10 mouse cellular contexts compared by ENCODE assay signal in genomic region chr7:4842077-4842476, GRCm38 (mm10). TPM values are rescaled to one million over a fixed set of nuclear protein-coding genes. Genes with fewer than 3 reads are reported as not detected.
DNase-seq lines count a peak whose midpoint lies in the region; ATAC-seq and TF ChIP-seq lines count a peak whose summit lies in the region.
"Had no signal": no experiment of that assay in that cellular context is flagged by ENCODE, and none has a peak within 500 bp of the region (broad histone marks: within the 10 kb centered on the region; RNA-seq: fewer than 3 reads in every experiment).

No protein-coding gene starts in this region.

- peak overlapping the region; percentile 33; the same call in 1 of the 2 replicates for H3K9ac ChIP-seq in heart, embryonic 13.5 days
- peak overlapping the region; percentile 38 for H3K9ac ChIP-seq in forebrain, embryonic 14.5 days (ENCODE audit: low read length)
- H3K9ac ChIP-seq in neural tube, embryonic 13.5 days, result peak overlapping the region; percentile 78
- no peak overlapping the region for H3K9ac ChIP-seq in intestine, embryonic 16.5 days (ENCODE audit: low read depth, low read length)
- H3K9ac ChIP-seq: stomach, embryonic 15.5 days had no signal

- H3K27ac ChIP-seq in heart, embryonic 13.5 days (replicated peaks), result no peak overlapping the region
- H3K27ac ChIP-seq in forebrain, embryonic 14.5 days (ENCODE audit: low read depth, low read length), result peak overlapping the region; percentile 84; the same call in 1 of the 2 replicates
- H3K27ac ChIP-seq in neural tube, embryonic 13.5 days (replicated peaks), result peak overlapping the region; percentile 86
- H3K27ac ChIP-seq in intestine, embryonic 16.5 days (ENCODE audit: low read length), result no peak overlapping the region
- H3K27ac ChIP-seq: stomach, embryonic 15.5 days had no signal

- no peak for ATAC-seq in heart, embryonic 13.5 days (ENCODE audit: extremely low read depth, insufficient number of reproducible peaks, low FRiP score, low TSS enrichment)
- peak; percentile 13 for ATAC-seq in forebrain, embryonic 14.5 days
- 0 out of 2 replicates have a peak, but pooled peaks have one; percentile 0 for ATAC-seq in neural tube, embryonic 13.5 days (ENCODE audit: low read depth)
- no peak for ATAC-seq in intestine, embryonic 16.5 days

- H3K4me3 ChIP-seq in heart, embryonic 13.5 days, result no peak overlapping the region
- H3K4me3 ChIP-seq in forebrain, embryonic 14.5 days (ENCODE audit: low read depth, low read length), result peak overlapping the region; percentile 50; the same call in 1 of the 2 replicates
- H3K4me3 ChIP-seq in neural tube, embryonic 13.5 days, result peak overlapping the region; percentile 63
- H3K4me3 ChIP-seq in intestine, embryonic 16.5 days (ENCODE audit: low read length), result no peak overlapping the region
- H3K4me3 ChIP-seq in lung, adult 2 months (replicated peaks; ENCODE audit: extremely low read depth, low read depth, low read length), result no peak overlapping the region

- peaks cover 33% of the 10 kb centered on the region for H3K4me1 ChIP-seq in heart, embryonic 13.5 days
- H3K4me1 ChIP-seq in forebrain, embryonic 14.5 days (ENCODE audit: control insufficient read depth, insufficient read depth, low read length), result peaks cover 19% of the 10 kb centered on the region
- peaks cover 40% of the 10 kb centered on the region for H3K4me1 ChIP-seq in neural tube, embryonic 13.5 days (replicated peaks)
- peaks cover 19% of the 10 kb centered on the region for H3K4me1 ChIP-seq in intestine, embryonic 16.5 days (ENCODE audit: control insufficient read depth, insufficient read depth, low read length)
- no peaks in the 10 kb centered on the region for H3K4me1 ChIP-seq in lung, adult 2 months (ENCODE audit: control insufficient read depth, insufficient read depth, low read length)

- no peak overlapping the region for H3K4me2 ChIP-seq in heart, embryonic 13.5 days
- H3K4me2 ChIP-seq in forebrain, embryonic 14.5 days (ENCODE audit: low read length), result peak overlapping the region; percentile 93
- H3K4me2 ChIP-seq in neural tube, embryonic 13.5 days, result peak overlapping the region; percentile 85
- H3K4me2 ChIP-seq in intestine, embryonic 16.5 days (ENCODE audit: low read depth, low read length), result no peak overlapping the region

- H3K36me3 ChIP-seq in heart, embryonic 13.5 days, result no peaks in the 10 kb centered on the region
- H3K36me3 ChIP-seq in forebrain, embryonic 14.5 days (ENCODE audit: control insufficient read depth, insufficient read depth, low read length), result no peaks in the 10 kb centered on the region
- no peaks in the 10 kb centered on the region for H3K36me3 ChIP-seq in neural tube, embryonic 13.5 days
- H3K36me3 ChIP-seq in intestine, embryonic 16.5 days (ENCODE audit: control insufficient read depth, insufficient read depth, low read length), result no peaks in the 10 kb centered on the region
- H3K36me3 ChIP-seq: stomach, embryonic 15.5 days had no signal

- no peak for DNase-seq in heart, adult 11 months
- peak; percentile 33 for DNase-seq in forebrain, embryonic 14.5 days (ENCODE audit: low spot score)
- peak; percentile 46 for DNase-seq in layer of hippocampus, postnatal 10 days (ENCODE audit: low spot score in 2 of 2)
- no peak for DNase-seq in lung, adult 2 months
- no peak for DNase-seq in embryo, embryonic 10 days (ENCODE audit: low spot score)

- peaks cover 7% of the 10 kb centered on the region; the same call in 1 of the 2 replicates for H3K9me3 ChIP-seq in heart, embryonic 13.5 days
- no peaks in the 10 kb centered on the region for H3K9me3 ChIP-seq in forebrain, embryonic 14.5 days (replicated peaks; ENCODE audit: control insufficient read depth, low read length)
- no peaks in the 10 kb centered on the region for H3K9me3 ChIP-seq in neural tube, embryonic 13.5 days
- H3K9me3 ChIP-seq in intestine, embryonic 16.5 days (ENCODE audit: control insufficient read depth, low read length), result no peaks in the 10 kb centered on the region
- H3K9me3 ChIP-seq: stomach, embryonic 15.5 days had no signal

- 52% methylated on average over 5 of the region's 5 CpGs for whole genome bisulfite sequencing in heart, embryonic 13.5 days
- 46% methylated on average over 5 of the region's 5 CpGs for WGBS in forebrain, embryonic 14.5 days
- WGBS in neural tube, embryonic 13.5 days, result 45% methylated on average over 5 of the region's 5 CpGs
- 41% methylated on average over 5 of the region's 5 CpGs for WGBS in intestine, embryonic 16.5 days
- 56% methylated on average over 5 of the region's 5 CpGs for WGBS in lung, adult 2 months

- no peak for TF ChIP-seq CTCF in lung, adult 2 months (IDR thresholded peaks at IDR 0.05; ENCODE audit: insufficient read depth, low read length)

- H3K27me3 ChIP-seq in heart, embryonic 13.5 days (replicated peaks), result peaks cover 100% of the 10 kb centered on the region
- peaks cover 7% of the 10 kb centered on the region for H3K27me3 ChIP-seq in forebrain, embryonic 14.5 days (replicated peaks; ENCODE audit: control insufficient read depth, insufficient read depth, low read length)
- H3K27me3 ChIP-seq in neural tube, embryonic 13.5 days, result peaks cover 57% of the 10 kb centered on the region
- peaks cover 46% of the 10 kb centered on the region for H3K27me3 ChIP-seq in intestine, embryonic 16.5 days (replicated peaks; ENCODE audit: control insufficient read depth, insufficient read depth, low read length)

- TF ChIP-seq POLR2A in lung, adult 2 months (IDR thresholded peaks at IDR 0.05; ENCODE audit: borderline replicate concordance, extremely low read depth, low read depth, low read length), result no peak

RNA-seq across cellular contexts. Expression of gene Shisa7, which starts 2.4 kb away (rescaled TPM):
- 0.04 TPM in 2 replicates for polyA plus RNA-seq in heart, embryonic 13.5 days (2015; fragmentation: Nextera tagmentation; extraction: Ambion mirVana)
- polyA plus RNA-seq in forebrain, embryonic 14.5 days (2014; fragmentation: Nextera tagmentation; extraction: Ambion mirVana), result 5.8 and 7.7 TPM in 2 replicates
- 100 to 1,000 TPM; 107 to 116 TPM for total RNA-seq in layer of hippocampus, postnatal 10 days (2021)
- 8.7 and 9.7 TPM in 2 replicates for polyA plus RNA-seq in neural tube, embryonic 13.5 days (2015; fragmentation: Nextera tagmentation; extraction: Ambion mirVana)
- polyA plus RNA-seq in intestine, embryonic 16.5 days (2015; fragmentation: Nextera tagmentation; extraction: Ambion mirVana), result 0.12 and 0.15 TPM in 2 replicates
- polyA plus RNA-seq in lung, adult 2 months (2012; rRNA removed), result 2.5 and 3.4 TPM in 2 replicates
- polyA plus RNA-seq: heart, postnatal 0 days had no signal

RNA-seq across cellular contexts. Expression of gene Isoc2b, which starts 28.0 kb away (rescaled TPM):
- 3.7 and 3.8 TPM in 2 replicates for polyA plus RNA-seq in heart, embryonic 13.5 days (2015; fragmentation: Nextera tagmentation; extraction: Ambion mirVana)
- 3.3 and 4.3 TPM in 2 replicates for polyA plus RNA-seq in forebrain, embryonic 14.5 days (2014; fragmentation: Nextera tagmentation; extraction: Ambion mirVana)
- 1 to 10 TPM; 3.0 to 4.3 TPM for total RNA-seq in layer of hippocampus, postnatal 10 days (2021)
- 4.5 and 4.8 TPM in 2 replicates for polyA plus RNA-seq in neural tube, embryonic 13.5 days (2015; fragmentation: Nextera tagmentation; extraction: Ambion mirVana)
- polyA plus RNA-seq in intestine, embryonic 16.5 days (2015; fragmentation: Nextera tagmentation; extraction: Ambion mirVana), result 17.8 and 22.9 TPM in 2 replicates
- 14.1 and 22.3 TPM in 2 replicates for polyA plus RNA-seq in lung, adult 2 months (2012; rRNA removed)

RNA-seq across cellular contexts. Expression of gene Ube2s, which starts 29.7 kb away (rescaled TPM):
- 327 and 359 TPM in 2 replicates for polyA plus RNA-seq in heart, embryonic 13.5 days (2015; fragmentation: Nextera tagmentation; extraction: Ambion mirVana)
- 378 and 472 TPM in 2 replicates for polyA plus RNA-seq in forebrain, embryonic 14.5 days (2014; fragmentation: Nextera tagmentation; extraction: Ambion mirVana)
- 100 to 1,000 TPM; 129 to 166 TPM for total RNA-seq in layer of hippocampus, postnatal 10 days (2021)
- 266 and 276 TPM in 2 replicates for polyA plus RNA-seq in neural tube, embryonic 13.5 days (2015; fragmentation: Nextera tagmentation; extraction: Ambion mirVana)
- 238 and 256 TPM in 2 replicates for polyA plus RNA-seq in intestine, embryonic 16.5 days (2015; fragmentation: Nextera tagmentation; extraction: Ambion mirVana)
- polyA plus RNA-seq in lung, adult 2 months (2012; rRNA removed), result 135 and 210 TPM in 2 replicates

RNA-seq across cellular contexts. Expression of gene Isoc2a, which starts 34.9 kb away (rescaled TPM):
- polyA plus RNA-seq in heart, embryonic 13.5 days (2015; fragmentation: Nextera tagmentation; extraction: Ambion mirVana), result 1.4 TPM in 2 replicates
- 0.53 and 0.59 TPM in 2 replicates for polyA plus RNA-seq in forebrain, embryonic 14.5 days (2014; fragmentation: Nextera tagmentation; extraction: Ambion mirVana)
- total RNA-seq in layer of hippocampus, postnatal 10 days (2021), result 1 to 10 TPM; 7.2 to 8.2 TPM
- 0.51 and 0.91 TPM in 2 replicates for polyA plus RNA-seq in neural tube, embryonic 13.5 days (2015; fragmentation: Nextera tagmentation; extraction: Ambion mirVana)
- 1.4 TPM in 2 replicates for polyA plus RNA-seq in intestine, embryonic 16.5 days (2015; fragmentation: Nextera tagmentation; extraction: Ambion mirVana)
- polyA plus RNA-seq in lung, adult 2 months (2012; rRNA removed), result 13.4 and 15.0 TPM in 2 replicates

RNA-seq across cellular contexts. Expression of gene Rpl28, which starts 49.4 kb away (rescaled TPM):
- 209 and 245 TPM in 2 replicates for polyA plus RNA-seq in heart, embryonic 13.5 days (2015; fragmentation: Nextera tagmentation; extraction: Ambion mirVana)
- polyA plus RNA-seq in forebrain, embryonic 14.5 days (2014; fragmentation: Nextera tagmentation; extraction: Ambion mirVana), result 179 and 182 TPM in 2 replicates
- total RNA-seq in layer of hippocampus, postnatal 10 days (2021), result 100 to 1,000 TPM; 540 to 663 TPM
- polyA plus RNA-seq in neural tube, embryonic 13.5 days (2015; fragmentation: Nextera tagmentation; extraction: Ambion mirVana), result 194 and 230 TPM in 2 replicates
- 320 and 345 TPM in 2 replicates for polyA plus RNA-seq in intestine, embryonic 16.5 days (2015; fragmentation: Nextera tagmentation; extraction: Ambion mirVana)
- 171 and 204 TPM in 2 replicates for polyA plus RNA-seq in lung, adult 2 months (2012; rRNA removed)

Comparison
In these comparisons a context has a peak if more than half of its experiments do, and no peak if none do; other contexts are left out.
1. ATAC-seq: peak in forebrain, embryonic 14.5 days (single experiment) and neural tube, embryonic 13.5 days (single experiment); none in heart, embryonic 13.5 days (single experiment) and intestine, embryonic 16.5 days (single experiment).
2. H3K27ac ChIP-seq: peak in forebrain, embryonic 14.5 days (single experiment) and neural tube, embryonic 13.5 days (single experiment); none in heart, embryonic 13.5 days (single experiment) and intestine, embryonic 16.5 days (single experiment).
3. H3K4me2 ChIP-seq: peak in forebrain, embryonic 14.5 days (single experiment) and neural tube, embryonic 13.5 days (single experiment); none in heart, embryonic 13.5 days (single experiment) and intestine, embryonic 16.5 days (single experiment).
4. H3K4me3 ChIP-seq: peak in forebrain, embryonic 14.5 days (single experiment) and neural tube, embryonic 13.5 days (single experiment); none in heart, embryonic 13.5 days (single experiment), intestine, embryonic 16.5 days (single experiment) and lung, adult 2 months (single experiment).
5. DNase-seq: peak in forebrain, embryonic 14.5 days (single experiment) and layer of hippocampus, postnatal 10 days (2 of 2); none in heart, adult 11 months (single experiment), lung, adult 2 months (single experiment) and embryo, embryonic 10 days (single experiment).